Mouse (Mus musculus) heart, embryonic 11.5 days (tissue): ENCODE measurements around the gene Frs2. TPM values are rescaled to one million over a fixed set of nuclear protein-coding genes. Genes with fewer than 3 reads are reported as not detected.

ENCODE experiments used
- ATAC-seq: fragments of 200-750 bp; cut with Nextera tagmentation; replicated peaks from 2 replicates; pipeline ENCODE4 v1.8.0; 2017; ENCODE audit warnings: moderate library complexity; ENCODE audit not compliant: insufficient number of reproducible peaks, low FRiP score, low TSS enrichment
- H3K27ac ChIP-seq: fragments of 300-500 bp; sonication (generic); 2 replicates; pipeline ENCODE4 v1.5.1; 2014; ENCODE audit warnings: mild to moderate bottlenecking, low read depth, low read length
- H3K27me3 ChIP-seq: fragments of 300-500 bp; sonication (generic); 2 replicates; pipeline ENCODE4 v1.6.1; 2014; ENCODE audit warnings: mild to moderate bottlenecking, low read length, mixed read lengths; ENCODE audit not compliant: control insufficient read depth, insufficient read depth
- H3K36me3 ChIP-seq: fragments of 300-500 bp; sonication (generic); 2 replicates; pipeline ENCODE4 v1.6.1; 2014; ENCODE audit warnings: mild to moderate bottlenecking, low read length, moderate library complexity, mixed read lengths; ENCODE audit not compliant: control insufficient read depth, insufficient read depth
- H3K4me1 ChIP-seq: fragments of 300-500 bp; sonication (generic); 2 replicates; pipeline ENCODE4 v1.6.1; 2014; ENCODE audit warnings: low read length; ENCODE audit not compliant: control insufficient read depth, insufficient read depth
- H3K4me2 ChIP-seq: fragments of 300-500 bp; sonication (generic); 2 replicates; pipeline ENCODE4 v1.6.1; 2014; ENCODE audit warnings: mild to moderate bottlenecking, moderate library complexity
- H3K4me3 ChIP-seq: fragments of 300-500 bp; sonication (generic); 2 replicates; pipeline ENCODE4 v1.5.1; 2014; ENCODE audit warnings: low read depth, low read length
- H3K9ac ChIP-seq: fragments of 300-500 bp; sonication (generic); 2 replicates; pipeline ENCODE4 v1.6.1; 2014; ENCODE audit warnings: mild to moderate bottlenecking, low read depth, low read length, moderate library complexity
- H3K9me3 ChIP-seq: fragments of 300-500 bp; sonication (generic); replicated peaks from 2 replicates; pipeline ENCODE4 v1.6.1; 2016; ENCODE audit warnings: low read length; ENCODE audit not compliant: control insufficient read depth
- WGBS: fragments of 180-500 bp; shearing (Covaris S2); extraction: QIAGEN DNeasy Blood & Tissue Kit; methylation state at CpG from one replicate; pipeline ENCODE4 v1.1.7; 2014; ENCODE audit not compliant: insufficient replicate concordance; 5-methylcytosine and 5-hydroxymethylcytosine counted together
- polyA plus RNA-seq: library from polyadenylated mRNA; unstranded; fragments of >200 nt; fragmentation: Nextera tagmentation; extraction: Ambion mirVana; gene quantifications from 2 replicates; pipeline ENCODE4 v1.2.1, GENCODE M21; 2014

The Frs2 gene
- polyA plus RNA-seq, 1 experiment from 2014 or later, result 30.4 TPM

GRCm38 (mm10) chr10:117081914-117082359, 66.4 kb downstream of the Frs2 start:
- no peaks in the 10 kb centered on the region for H3K27me3 ChIP-seq
- peak overlapping the region; percentile 43; the same call in 1 of the 2 replicates for H3K9ac ChIP-seq
- H3K4me1 ChIP-seq, result peaks cover 5% of the 10 kb centered on the region; the same call in 1 of the 2 replicates
- no peak overlapping the region for H3K27ac ChIP-seq
- no peak overlapping the region for H3K4me2 ChIP-seq
- no peak for ATAC-seq
- 92% methylated on average over 2 of the region's 2 CpGs for WGBS
- H3K36me3 ChIP-seq, result peaks cover 16% of the 10 kb centered on the region
- no peak overlapping the region for H3K4me3 ChIP-seq
- no peaks in the 10 kb centered on the region for H3K9me3 ChIP-seq

- H3K27me3 ChIP-seq, result no peaks in the 10 kb centered on the region
- H3K27ac ChIP-seq, result no peak overlapping the region
- H3K4me3 ChIP-seq, result no peak overlapping the region
- H3K9ac ChIP-seq, result no peak overlapping the region
- ATAC-seq, result no peak
- H3K36me3 ChIP-seq, result peaks cover 16% of the 10 kb centered on the region
- H3K4me2 ChIP-seq, result no peak overlapping the region
- 86% methylated on average over 4 of the region's 4 CpGs for WGBS
- no peaks in the 10 kb centered on the region for H3K9me3 ChIP-seq
- H3K4me1 ChIP-seq, result peaks cover 5% of the 10 kb centered on the region; the same call in 1 of the 2 replicates
These were observed 67.0 kb downstream of the Frs2 start for GRCm38 (mm10) chr10:117081326-117081725.

GRCm38 (mm10) chr10:117078284-117078683, 70.0 kb downstream of the Frs2 start:
- ATAC-seq, result no peak
- no peak overlapping the region for H3K9ac ChIP-seq
- 71% methylated on average over 6 of the region's 6 CpGs for WGBS
- H3K4me1 ChIP-seq, result peaks cover 7% of the 10 kb centered on the region; the same call in 1 of the 2 replicates
- no peak overlapping the region for H3K27ac ChIP-seq
- H3K4me2 ChIP-seq, result no peak overlapping the region
- H3K9me3 ChIP-seq, result no peaks in the 10 kb centered on the region
- H3K4me3 ChIP-seq, result no peak overlapping the region
- peaks cover 12% of the 10 kb centered on the region for H3K36me3 ChIP-seq
- H3K27me3 ChIP-seq, result no peaks in the 10 kb centered on the region

- Histone ChIP-seq H3K4me1 (peaks cover 8% of the 10 kb centered on the region; the same call in 1 of the 2 replicates), H3K4me3 (no peak overlapping the region), H3K9ac (no peak overlapping the region), H3K27me3 (no peaks in the 10 kb centered on the region), H3K9me3 (no peaks in the 10 kb centered on the region), H3K4me2 (no peak overlapping the region), H3K36me3 (peaks cover 12% of the 10 kb centered on the region), H3K27ac (no peak overlapping the region)
- ATAC-seq, result no peak
- WGBS, result 68% methylated on average over 7 of the region's 7 CpGs
These were observed 75.2 kb downstream of the Frs2 start for GRCm38 (mm10) chr10:117073176-117073575.

- Histone ChIP-seq H3K27ac (no peak overlapping the region), H3K27me3 (no peaks in the 10 kb centered on the region), H3K9ac (no peak overlapping the region), H3K36me3 (peaks cover 11% of the 10 kb centered on the region), H3K4me2 (no peak overlapping the region), H3K9me3 (no peaks in the 10 kb centered on the region), H3K4me1 (peaks cover 8% of the 10 kb centered on the region; the same call in 1 of the 2 replicates), H3K4me3 (no peak overlapping the region)
- ATAC-seq, result no peak
- 88% methylated on average over 18 of the region's 18 CpGs for WGBS
These were observed 76.0 kb downstream of the Frs2 start for GRCm38 (mm10) chr10:117072191-117072888.

GRCm38 (mm10) chr10:117069109-117069508, 79.2 kb downstream of the Frs2 start:
- peaks cover 11% of the 10 kb centered on the region for H3K36me3 ChIP-seq
- no peaks in the 10 kb centered on the region for H3K27me3 ChIP-seq
- ATAC-seq, result no peak
- H3K27ac ChIP-seq, result no peak overlapping the region
- H3K4me2 ChIP-seq, result no peak overlapping the region
- H3K9me3 ChIP-seq, result no peaks in the 10 kb centered on the region
- WGBS, result 97% methylated on average over 3 of the region's 3 CpGs
- H3K9ac ChIP-seq, result no peak overlapping the region
- H3K4me1 ChIP-seq, result peaks cover 13% of the 10 kb centered on the region; the same call in 1 of the 2 replicates
- H3K4me3 ChIP-seq, result no peak overlapping the region

- H3K9me3 ChIP-seq, result no peaks in the 10 kb centered on the region
- H3K27me3 ChIP-seq, result no peaks in the 10 kb centered on the region
- peak overlapping the region; percentile 70 for H3K4me2 ChIP-seq
- no peak for ATAC-seq
- H3K9ac ChIP-seq, result peak overlapping the region; percentile 68; the same call in 1 of the 2 replicates
- H3K4me1 ChIP-seq, result peaks cover 8% of the 10 kb centered on the region
- peak overlapping the region; percentile 76 for H3K27ac ChIP-seq
- peak overlapping the region; percentile 94 for H3K4me3 ChIP-seq
- WGBS, result 6% methylated on average over 7 of the region's 7 CpGs
- H3K36me3 ChIP-seq, result peaks cover 24% of the 10 kb centered on the region
These were observed 84.3 kb downstream of the Frs2 start for GRCm38 (mm10) chr10:117064076-117064475.

GRCm38 (mm10) chr10:117063254-117064021, 84.9 kb downstream of the Frs2 start, which contains the start of gene Cct2:
Gene Cct2, minus strand, starts transcription at chr10:117063814.
- WGBS, result under 1% methylated on average over 68 of the region's 68 CpGs
- peaks cover 26% of the 10 kb centered on the region for H3K36me3 ChIP-seq
- no peaks in the 10 kb centered on the region for H3K27me3 ChIP-seq
- no peaks in the 10 kb centered on the region for H3K9me3 ChIP-seq
- peaks cover 11% of the 10 kb centered on the region for H3K4me1 ChIP-seq
- ATAC-seq, result peak; percentile 94
- peak within 1 kb of the TSS; percentile 84 for H3K27ac ChIP-seq
- peak within 1 kb of the TSS; percentile 97 for H3K4me2 ChIP-seq
- peak within 1 kb of the TSS; percentile 93 for H3K9ac ChIP-seq
- peak within 1 kb of the TSS; percentile 94 for H3K4me3 ChIP-seq
